Mouse (Mus musculus) kidney, postnatal 36 days (tissue): ENCODE results near the gene Me1.
"Not testable (repeated sequence)": the region's sequence is repeated elsewhere in the genome, so short reads cannot be mapped to it uniquely, and the experiment has no call there.

ENCODE experiments used
- DNase-seq, 2 experiments: peaks; one replicate each; pipeline ENCODE4 v3.0.0; 2021 to 2022; ENCODE audit warnings: mixed read lengths in 2 of 2

Gene Me1

GRCm38 (mm10) chr9:86651254-86651653 lies 44.5 kb downstream of the Me1 start:
- DNase-seq: no peak

- DNase-seq: no peak
These were observed 44.9 kb downstream of the Me1 start for GRCm38 (mm10) chr9:86650822-86651221.

GRCm38 (mm10) chr9:86647931-86648550 lies 47.7 kb downstream of the Me1 start:
- DNase-seq: peak; percentile 36 to 79

GRCm38 (mm10) chr9:86646807-86647206 lies 48.9 kb downstream of the Me1 start:
- DNase-seq: no peak

GRCm38 (mm10) chr9:86643497-86643896 lies 52.3 kb downstream of the Me1 start:
- peak in 1 of 2 experiments; percentile 29 for DNase-seq

- peak; percentile 17 to 52 for DNase-seq
These were observed 57.0 kb downstream of the Me1 start for GRCm38 (mm10) chr9:86638771-86639170.

GRCm38 (mm10) chr9:86631153-86631552 lies 64.6 kb downstream of the Me1 start:
- DNase-seq: no peak

GRCm38 (mm10) chr9:86630352-86630931 lies 65.3 kb downstream of the Me1 start:
- no peak for DNase-seq

- no peak for DNase-seq
These were observed 66.4 kb downstream of the Me1 start for GRCm38 (mm10) chr9:86629379-86629778.

- no peak for DNase-seq
These were observed 67.8 kb downstream of the Me1 start for GRCm38 (mm10) chr9:86627745-86628496.

GRCm38 (mm10) chr9:86626906-86627305 lies 68.8 kb downstream of the Me1 start:
- no peak for DNase-seq

GRCm38 (mm10) chr9:86624781-86625180 lies 71.0 kb downstream of the Me1 start:
- DNase-seq: no peak

- no peak for DNase-seq
These were observed 71.7 kb downstream of the Me1 start for GRCm38 (mm10) chr9:86624039-86624438.

GRCm38 (mm10) chr9:86622062-86622461 lies 73.7 kb downstream of the Me1 start:
- no peak for DNase-seq

- no peak for DNase-seq
These were observed 76.2 kb downstream of the Me1 start for GRCm38 (mm10) chr9:86619341-86620139.

- no peak for DNase-seq
These were observed 77.8 kb downstream of the Me1 start for GRCm38 (mm10) chr9:86617837-86618492.

- DNase-seq: no peak
These were observed 80.0 kb downstream of the Me1 start for GRCm38 (mm10) chr9:86615765-86616164.

- no peak for DNase-seq
These were observed 83.7 kb downstream of the Me1 start for GRCm38 (mm10) chr9:86612091-86612490.

GRCm38 (mm10) chr9:86605776-86606175 lies 90.0 kb downstream of the Me1 start:
- no peak for DNase-seq

GRCm38 (mm10) chr9:86599723-86600303 lies 95.9 kb downstream of the Me1 start:
- DNase-seq: no peak

- not testable (repeated sequence) for DNase-seq
These were observed 98.8 kb downstream of the Me1 start for GRCm38 (mm10) chr9:86596983-86597382.

- not testable (repeated sequence) for DNase-seq
These were observed 101.4 kb downstream of the Me1 start for GRCm38 (mm10) chr9:86594357-86594767.
